ENCODE assay signal across 8 mouse cellular contexts in genomic region chr5:72647958-72648595, GRCm38 (mm10). TPM values are rescaled to one million over a fixed set of nuclear protein-coding genes. Genes with fewer than 3 reads are reported as not detected.
A peak's percentile ranks its signal among the peaks of the same experiment; 100 is the strongest.
DNase-seq lines count a peak whose midpoint lies in the region; ATAC-seq and TF ChIP-seq lines count a peak whose summit lies in the region.

No protein-coding gene starts in this region.

- intact Hi-C loops in gastrocnemius, postnatal 36 days (cut with DNase I) = no loop called here

- H3K9me3 ChIP-seq in kidney, embryonic 15.5 days (replicated peaks) = no peaks in the 10 kb centered on the region
- H3K9me3 ChIP-seq in hindbrain, postnatal 0 days (ENCODE audit: low read length) = no peaks in the 10 kb centered on the region; the same call in 1 of the 2 replicates

- no peak for TF ChIP-seq CTCF in hindbrain, postnatal 0 days (IDR thresholded peaks at IDR 0.05; ENCODE audit: low read depth)

- no peak overlapping the region for H3K27ac ChIP-seq in kidney, embryonic 15.5 days
- no peak overlapping the region for H3K27ac ChIP-seq in hindbrain, postnatal 0 days

- H3K36me3 ChIP-seq in kidney, embryonic 15.5 days = no peaks in the 10 kb centered on the region
- H3K36me3 ChIP-seq in hindbrain, postnatal 0 days (ENCODE audit: insufficient read depth, low read length) = no peaks in the 10 kb centered on the region

- peak; percentile 60 for ATAC-seq in kidney, embryonic 15.5 days (replicated peaks; ENCODE audit: low FRiP score)
- peak; percentile 58 for ATAC-seq in common myeloid progenitor, adult 5-6 weeks (replicated peaks; ENCODE audit: low read depth, poor library complexity, severe bottlenecking)
- ATAC-seq in hindbrain, postnatal 0 days = peak; percentile 78

- 8% methylated on average over 18 of the region's 18 CpGs for WGBS in kidney, embryonic 15.5 days
- WGBS in hindbrain, postnatal 0 days = 9% methylated on average over 18 of the region's 18 CpGs

- DNase-seq in kidney, postnatal 14 days = no peak
- no peak for DNase-seq in hindbrain, postnatal 0 days (ENCODE audit: low spot score)
- DNase-seq in mesoderm, embryonic 11.5 days (ENCODE audit: low read depth, low spot score) = peak; percentile 13
- DNase-seq in layer of hippocampus, adult 9-11 months = no peak
- no peak for DNase-seq in layer of hippocampus, adult 9-10 months (ENCODE audit: low spot score)
- DNase-seq in gastrocnemius, postnatal 36 days = no peak

- H3K4me3 ChIP-seq in kidney, embryonic 15.5 days (replicated peaks) = peak overlapping the region; percentile 55
- H3K4me3 ChIP-seq in hindbrain, postnatal 0 days (ENCODE audit: low read length) = peak overlapping the region; percentile 53

- peak overlapping the region; percentile 94 for H3K4me2 ChIP-seq in kidney, embryonic 15.5 days
- peak overlapping the region; percentile 86 for H3K4me2 ChIP-seq in hindbrain, postnatal 0 days (ENCODE audit: low read depth, low read length)

- peaks cover 24% of the 10 kb centered on the region for H3K4me1 ChIP-seq in kidney, embryonic 15.5 days
- no peaks in the 10 kb centered on the region for H3K4me1 ChIP-seq in hindbrain, postnatal 0 days (ENCODE audit: insufficient read depth, low read length)

- H3K9ac ChIP-seq in kidney, embryonic 15.5 days = 0 out of 2 replicates have a peak overlapping the region, but pooled peaks have one; percentile 38
- H3K9ac ChIP-seq in hindbrain, postnatal 0 days (replicated peaks; ENCODE audit: low read length) = 0 out of 2 replicates have a peak overlapping the region, but pooled peaks have one; percentile 28

- peaks cover 35% of the 10 kb centered on the region; the same call in 1 of the 2 replicates for H3K27me3 ChIP-seq in kidney, embryonic 15.5 days
- H3K27me3 ChIP-seq in hindbrain, postnatal 0 days (ENCODE audit: insufficient read depth, low read length) = no peaks in the 10 kb centered on the region

RNA-seq across cellular contexts. Expression of gene Nipal1, which starts 0.5 kb away (rescaled TPM):
- polyA plus RNA-seq in kidney, embryonic 15.5 days (2015; fragmentation: Nextera tagmentation; extraction: Ambion mirVana) = 2.8 and 3.1 TPM in 2 replicates
- 0.09 TPM in 1 of 2 replicates, not detected in the other for total RNA-seq in common myeloid progenitor, adult 5-6 weeks (2017)
- 0.07 and 0.31 TPM in 2 replicates for total RNA-seq in hindbrain, postnatal 0 days (2014; rRNA removed)
- 0.60 and 1.3 TPM in 2 replicates for polyA plus RNA-seq in hindbrain, postnatal 0 days (2015; fragmentation: Nextera tagmentation; extraction: Ambion mirVana)
- not detected for total RNA-seq in gastrocnemius, postnatal 36 days (2021)

RNA-seq across cellular contexts. Expression of gene Cnga1, which starts 4.0 kb away (rescaled TPM):
- polyA plus RNA-seq in kidney, embryonic 15.5 days (2015; fragmentation: Nextera tagmentation; extraction: Ambion mirVana) = not detected in 2 replicates
- not detected in 2 replicates for total RNA-seq in common myeloid progenitor, adult 5-6 weeks (2017)
- not detected in 2 replicates for total RNA-seq in hindbrain, postnatal 0 days (2014; rRNA removed)
- not detected in 2 replicates for polyA plus RNA-seq in hindbrain, postnatal 0 days (2015; fragmentation: Nextera tagmentation; extraction: Ambion mirVana)
- not detected for total RNA-seq in gastrocnemius, postnatal 36 days (2021)
